Mouse (Mus musculus) testis, postnatal 10 days (tissue): ENCODE measurements around the gene Trafd1.
"Not testable (repeated sequence)": the region's sequence is repeated elsewhere in the genome, so short reads cannot be mapped to it uniquely, and the experiment has no call there.

ENCODE experiments used
- DNase-seq: peaks from one replicate; pipeline ENCODE4 v3.0.0; 2021; ENCODE audit warnings: low spot score

Trafd1 gene

GRCm38 (mm10) chr5:121330154-121330816 lies 55.1 kb downstream of the Trafd1 start:
- DNase-seq = not testable (repeated sequence)

GRCm38 (mm10) chr5:121329333-121330058 lies 55.9 kb downstream of the Trafd1 start:
- no peak for DNase-seq

GRCm38 (mm10) chr5:121326079-121326805 lies 59.2 kb downstream of the Trafd1 start:
- DNase-seq = no peak
